Mouse (Mus musculus): ENCODE data around the gene Tsc22d4. TPM values are rescaled to one million over a fixed set of nuclear protein-coding genes. Genes with fewer than 3 reads are reported as not detected.
A peak's percentile ranks its signal among the peaks of the same experiment; 100 is the strongest.
"Not testable (repeated sequence)": the region's sequence is repeated elsewhere in the genome, so short reads cannot be mapped to it uniquely, and the experiment has no call there.

Tsc22d4 gene
- total RNA-seq (2022), result 100 to 1,000 TPM; 149 to 216 (median 162) TPM

- peak; percentile 80 to 91 for DNase-seq (ENCODE audit: low spot score in 2 of 2)
Observed at GRCm38 (mm10) chr5:137745214-137746171, at the start of gene Tsc22d4. Gene Tsc22d4, plus strand, starts transcription at chr5:137745730.

GRCm38 (mm10) chr5:137695930-137696329, 49.6 kb upstream of the Tsc22d4 start:
- DNase-seq (ENCODE audit: low spot score in 2 of 2), result no peak

- DNase-seq (ENCODE audit: low spot score in 2 of 2), result no peak
Observed at GRCm38 (mm10) chr5:137699080-137699479, 46.5 kb upstream of the Tsc22d4 start.

GRCm38 (mm10) chr5:137699850-137700249, 45.7 kb upstream of the Tsc22d4 start:
- no peak for DNase-seq (ENCODE audit: low spot score in 2 of 2)

- no peak for DNase-seq (ENCODE audit: low spot score in 2 of 2)
Observed at GRCm38 (mm10) chr5:137705242-137705641, 40.3 kb upstream of the Tsc22d4 start.

- DNase-seq (ENCODE audit: low spot score in 2 of 2), result no peak
Observed at GRCm38 (mm10) chr5:137706913-137707633, 38.5 kb upstream of the Tsc22d4 start.

GRCm38 (mm10) chr5:137713454-137713853, 32.1 kb upstream of the Tsc22d4 start:
- DNase-seq (ENCODE audit: low spot score in 2 of 2), result no peak

- no peak for DNase-seq (ENCODE audit: low spot score in 2 of 2)
Observed at GRCm38 (mm10) chr5:137715685-137716084, 29.8 kb upstream of the Tsc22d4 start.

- DNase-seq (ENCODE audit: low spot score in 2 of 2), result no peak
Observed at GRCm38 (mm10) chr5:137718020-137718790, 27.3 kb upstream of the Tsc22d4 start.

GRCm38 (mm10) chr5:137719088-137719487, 26.4 kb upstream of the Tsc22d4 start:
- no peak for DNase-seq (ENCODE audit: low spot score in 2 of 2)

- not testable (repeated sequence) for DNase-seq (ENCODE audit: low spot score in 2 of 2)
Observed at GRCm38 (mm10) chr5:137720558-137721164, 24.9 kb upstream of the Tsc22d4 start.

GRCm38 (mm10) chr5:137723840-137724239, 21.7 kb upstream of the Tsc22d4 start:
- no peak for DNase-seq (ENCODE audit: low spot score in 2 of 2)

- no peak for DNase-seq (ENCODE audit: low spot score in 2 of 2)
Observed at GRCm38 (mm10) chr5:137726767-137727166, 18.8 kb upstream of the Tsc22d4 start.

- DNase-seq (ENCODE audit: low spot score in 2 of 2), result peak in 1 of 2 experiments; percentile 25
Observed at GRCm38 (mm10) chr5:137733638-137734288, 11.8 kb upstream of the Tsc22d4 start.

GRCm38 (mm10) chr5:137734289-137735061, 11.1 kb upstream of the Tsc22d4 start:
- DNase-seq (ENCODE audit: low spot score in 2 of 2), result peak; percentile 55 to 97

GRCm38 (mm10) chr5:137737400-137737940, 8.1 kb upstream of the Tsc22d4 start:
- DNase-seq (ENCODE audit: low spot score in 2 of 2), result no peak

GRCm38 (mm10) chr5:137738516-137738915, 7.0 kb upstream of the Tsc22d4 start:
- DNase-seq (ENCODE audit: low spot score in 2 of 2), result no peak

- DNase-seq (ENCODE audit: low spot score in 2 of 2), result no peak
Observed at GRCm38 (mm10) chr5:137739471-137739870, 6.1 kb upstream of the Tsc22d4 start.

- DNase-seq (ENCODE audit: low spot score in 2 of 2), result no peak
Observed at GRCm38 (mm10) chr5:137740506-137740905, 5.0 kb upstream of the Tsc22d4 start.
